In genomic region chr13:84760978-84761377, GRCm38 (mm10) we compare ENCODE assay signal across 14 mouse cellular contexts.
A peak's percentile ranks its signal among the peaks of the same experiment; 100 is the strongest.
DNase-seq lines count a peak whose midpoint lies in the region; ATAC-seq and TF ChIP-seq lines count a peak whose summit lies in the region.
"Had no signal": no experiment of that assay in that cellular context is flagged by ENCODE, and none has a peak within 500 bp of the region (broad histone marks: within the 10 kb centered on the region; RNA-seq: fewer than 3 reads in every experiment).

No protein-coding gene starts in this region.

- WGBS in forebrain, embryonic 16.5 days = 23% methylated on average over 8 of the region's 8 CpGs

- peak; percentile 45 for DNase-seq in layer of hippocampus, adult 11-12 months (ENCODE audit: low spot score)
- no peak for DNase-seq in layer of hippocampus, adult 9-10 months (ENCODE audit: low spot score)
- peak; percentile 68 for DNase-seq in brain, adult 2 months (ENCODE audit: low read depth, low spot score)
- peak; percentile 88 for DNase-seq in brain, embryonic 14.5 days (ENCODE audit: low read depth)
- no peak for DNase-seq in liver
- DNase-seq in ovary, postnatal 10 days (ENCODE audit: low spot score) = no peak
- DNase-seq: adrenal gland, adult 8-10 months; heart, postnatal 4 days; lung, postnatal 14 days; thymus, adult 2 months had no signal

- TF ChIP-seq POLR2A in brain, embryonic 14.5 days (IDR thresholded peaks at IDR 0.05; ENCODE audit: borderline replicate concordance, extremely low read depth, insufficient read depth, insufficient read length, poor library complexity, severe bottlenecking) = no peak

- no peaks in the 10 kb centered on the region for H3K9me3 ChIP-seq in forebrain, embryonic 16.5 days (ENCODE audit: control insufficient read depth, low read length)
- H3K9me3 ChIP-seq: embryonic facial prominence, embryonic 15.5 days; heart, embryonic 13.5 days; limb, embryonic 12.5 days had no signal

- peak; percentile 30; the same call in 1 of the 2 replicates for ATAC-seq in forebrain, embryonic 16.5 days

- peak overlapping the region; percentile 85 for H3K27ac ChIP-seq in forebrain, embryonic 16.5 days (ENCODE audit: low read length)
- H3K27ac ChIP-seq: embryonic facial prominence, embryonic 15.5 days; heart, embryonic 13.5 days; limb, embryonic 12.5 days had no signal

- H3K4me1 ChIP-seq in forebrain, embryonic 16.5 days (replicated peaks; ENCODE audit: control insufficient read depth, insufficient read depth, low read length) = peaks cover 10% of the 10 kb centered on the region
- H3K4me1 ChIP-seq: embryonic facial prominence, embryonic 15.5 days; heart, embryonic 13.5 days; limb, embryonic 12.5 days had no signal

- no peaks in the 10 kb centered on the region for H3K36me3 ChIP-seq in forebrain, embryonic 16.5 days (ENCODE audit: control insufficient read depth, insufficient read depth)
- H3K36me3 ChIP-seq: embryonic facial prominence, embryonic 15.5 days; heart, embryonic 13.5 days; limb, embryonic 12.5 days had no signal

- no peak overlapping the region for H3K4me3 ChIP-seq in forebrain, embryonic 16.5 days (replicated peaks; ENCODE audit: low read length)
- H3K4me3 ChIP-seq: embryonic facial prominence, embryonic 15.5 days; heart, embryonic 13.5 days; limb, embryonic 12.5 days had no signal

- H3K9ac ChIP-seq in forebrain, embryonic 16.5 days (replicated peaks; ENCODE audit: low read depth, low read length) = no peak overlapping the region
- H3K9ac ChIP-seq: embryonic facial prominence, embryonic 15.5 days; heart, embryonic 13.5 days; limb, embryonic 12.5 days had no signal

- H3K27me3 ChIP-seq in forebrain, embryonic 16.5 days (replicated peaks; ENCODE audit: control insufficient read depth, insufficient read depth, low read length) = no peaks in the 10 kb centered on the region
- H3K27me3 ChIP-seq: embryonic facial prominence, embryonic 15.5 days; limb, embryonic 12.5 days had no signal

- no peak for TF ChIP-seq CTCF in brain, embryonic 14.5 days (IDR thresholded peaks at IDR 0.05; ENCODE audit: borderline replicate concordance, extremely low read depth, insufficient read depth, insufficient read length)

- H3K4me2 ChIP-seq in forebrain, embryonic 16.5 days (ENCODE audit: low read length) = peak overlapping the region; percentile 33
- H3K4me2 ChIP-seq: embryonic facial prominence, embryonic 15.5 days; heart, embryonic 13.5 days; limb, embryonic 12.5 days had no signal

Comparison
In these comparisons a context has a peak if more than half of its experiments do, and no peak if none do; other contexts are left out.
1. DNase-seq: peak in layer of hippocampus, adult 11-12 months (single experiment), brain, adult 2 months (single experiment) and brain, embryonic 14.5 days (single experiment); none in layer of hippocampus, adult 9-10 months (single experiment), liver (single experiment) and ovary, postnatal 10 days (single experiment).